Mouse (Mus musculus): ENCODE results near the gene Tspan18.

Tspan18 gene

DNA sequence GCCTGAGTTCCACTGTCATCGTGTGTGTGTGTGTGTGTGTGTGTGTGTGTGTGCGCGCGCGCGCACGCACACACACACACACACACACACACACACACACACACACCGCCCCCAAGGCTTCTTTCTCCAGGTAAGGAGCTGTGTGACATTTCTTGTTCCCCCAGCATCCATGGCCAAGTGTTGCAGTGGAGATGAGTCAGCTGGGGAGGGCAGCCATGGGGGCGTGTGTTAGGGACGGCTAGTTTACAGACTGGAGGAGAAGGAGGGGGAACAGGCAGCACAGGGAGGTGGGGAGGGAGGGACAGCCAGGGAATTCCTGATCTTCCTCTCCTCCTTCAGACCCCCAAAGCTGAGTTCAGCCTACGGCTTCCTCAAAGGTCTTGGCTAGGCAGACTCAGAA lies 151.4 kb downstream of the Tspan18 start:
- DNase-seq (ENCODE audit: low spot score) = no peak

DNA sequence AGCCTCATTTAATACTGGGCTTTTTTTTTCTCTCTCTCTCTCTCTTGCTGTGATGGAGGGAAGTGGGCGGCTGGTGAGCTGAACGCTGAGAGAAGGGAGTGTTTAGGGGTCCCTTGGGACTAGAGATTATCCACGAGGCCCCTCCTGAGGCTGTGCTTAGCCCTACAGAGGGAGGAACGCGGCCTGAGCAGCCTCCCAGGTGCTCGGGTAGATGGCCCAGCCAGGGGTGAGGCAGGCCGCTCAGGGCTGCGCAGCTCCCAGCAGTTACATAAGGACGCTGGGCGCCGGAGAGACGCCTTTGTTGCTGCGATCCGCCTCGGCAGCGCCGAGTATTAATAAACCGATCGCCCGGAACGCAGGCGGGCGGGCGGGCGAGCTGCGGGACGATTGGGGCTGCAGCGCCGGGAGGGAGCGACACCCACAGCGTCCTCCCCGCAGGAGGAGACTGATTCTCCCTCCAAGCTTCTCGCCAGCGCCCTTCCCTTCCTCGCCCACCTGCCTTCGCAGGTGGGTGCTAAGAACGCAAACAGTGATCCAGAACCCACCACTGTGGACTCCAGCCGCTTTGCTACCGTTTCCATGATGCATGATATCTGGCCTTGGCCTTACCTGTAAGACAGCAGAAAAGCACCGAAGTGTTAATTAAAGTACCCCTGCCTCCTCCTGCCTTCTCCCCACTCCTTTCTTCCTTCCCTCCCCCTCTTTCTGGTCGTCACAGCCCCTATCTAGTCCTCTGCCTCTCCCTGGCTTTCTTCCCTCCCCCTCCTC lies 154.0 kb downstream of the Tspan18 start:
- DNase-seq (ENCODE audit: low spot score) = no peak

DNA sequence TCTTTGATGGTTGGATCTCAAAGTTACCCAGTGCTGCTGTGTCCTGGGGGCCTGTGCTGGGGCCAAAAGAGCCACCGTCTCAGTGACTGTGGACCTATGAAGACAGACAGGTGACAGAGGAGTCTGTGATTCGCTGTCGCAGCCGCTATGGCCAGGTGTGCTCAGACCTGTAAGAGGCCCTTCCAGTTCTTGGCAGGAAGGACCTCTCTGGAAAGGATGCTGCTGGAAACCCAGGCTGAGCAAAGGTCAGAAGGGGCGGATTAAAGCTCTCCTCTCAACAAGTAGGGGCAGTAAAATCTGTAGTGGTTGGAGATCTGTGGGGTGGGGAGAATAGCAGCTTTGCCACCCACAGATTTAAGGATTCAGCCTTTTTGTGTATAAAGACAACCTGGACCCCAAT lies 154.7 kb downstream of the Tspan18 start:
- no peak for DNase-seq (ENCODE audit: low spot score)

DNA sequence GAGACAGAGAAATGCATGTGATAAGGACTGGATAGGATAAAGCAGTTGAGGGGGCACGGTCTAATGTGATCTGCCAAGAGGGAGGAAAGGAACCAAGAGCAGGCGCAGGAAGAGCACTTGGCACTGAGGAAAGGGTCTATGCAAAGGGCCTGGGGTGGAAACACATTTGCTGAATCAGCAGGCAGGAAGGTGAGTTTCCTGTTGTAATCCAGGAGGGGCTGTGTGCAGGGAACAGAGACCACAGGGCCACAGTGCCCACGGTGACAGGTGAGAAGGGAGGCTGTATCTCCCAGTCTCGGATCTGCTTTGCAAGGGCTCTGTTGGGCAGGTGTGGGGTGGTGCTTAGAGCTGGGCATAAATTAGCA lies 156.0 kb downstream of the Tspan18 start:
- DNase-seq (ENCODE audit: low spot score) = no peak

DNA sequence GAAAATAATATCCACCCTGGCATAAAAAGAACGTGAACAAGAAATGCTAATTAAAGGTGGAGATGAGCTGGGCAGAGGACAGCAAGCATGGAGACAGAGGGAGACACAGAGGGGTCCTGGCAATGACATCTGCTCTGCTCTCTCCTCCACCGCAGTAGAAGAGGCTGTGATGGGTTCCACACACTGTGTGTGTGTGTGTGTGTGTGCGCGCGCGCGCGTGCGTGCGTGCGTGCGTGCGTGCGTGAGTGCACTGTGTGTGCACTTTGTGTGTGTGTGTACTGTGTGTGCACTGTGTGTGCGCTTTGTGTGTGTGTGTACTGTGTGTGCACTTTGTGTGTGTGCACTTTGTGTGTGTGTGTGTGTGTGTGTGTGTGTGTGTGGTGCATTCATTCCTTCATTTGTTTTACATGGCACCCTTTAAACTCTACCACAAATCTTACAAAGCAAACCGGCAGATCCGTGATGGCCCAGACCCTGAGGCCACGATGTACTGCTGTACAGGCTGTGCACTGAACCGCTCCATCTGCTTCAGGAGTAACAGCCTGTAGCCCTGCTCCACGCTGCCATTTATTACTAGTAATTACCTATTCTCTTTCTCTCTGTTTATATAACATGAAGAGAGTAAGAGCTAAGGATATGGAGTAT lies 156.5 kb downstream of the Tspan18 start:
- no peak for DNase-seq (ENCODE audit: low spot score)

DNA sequence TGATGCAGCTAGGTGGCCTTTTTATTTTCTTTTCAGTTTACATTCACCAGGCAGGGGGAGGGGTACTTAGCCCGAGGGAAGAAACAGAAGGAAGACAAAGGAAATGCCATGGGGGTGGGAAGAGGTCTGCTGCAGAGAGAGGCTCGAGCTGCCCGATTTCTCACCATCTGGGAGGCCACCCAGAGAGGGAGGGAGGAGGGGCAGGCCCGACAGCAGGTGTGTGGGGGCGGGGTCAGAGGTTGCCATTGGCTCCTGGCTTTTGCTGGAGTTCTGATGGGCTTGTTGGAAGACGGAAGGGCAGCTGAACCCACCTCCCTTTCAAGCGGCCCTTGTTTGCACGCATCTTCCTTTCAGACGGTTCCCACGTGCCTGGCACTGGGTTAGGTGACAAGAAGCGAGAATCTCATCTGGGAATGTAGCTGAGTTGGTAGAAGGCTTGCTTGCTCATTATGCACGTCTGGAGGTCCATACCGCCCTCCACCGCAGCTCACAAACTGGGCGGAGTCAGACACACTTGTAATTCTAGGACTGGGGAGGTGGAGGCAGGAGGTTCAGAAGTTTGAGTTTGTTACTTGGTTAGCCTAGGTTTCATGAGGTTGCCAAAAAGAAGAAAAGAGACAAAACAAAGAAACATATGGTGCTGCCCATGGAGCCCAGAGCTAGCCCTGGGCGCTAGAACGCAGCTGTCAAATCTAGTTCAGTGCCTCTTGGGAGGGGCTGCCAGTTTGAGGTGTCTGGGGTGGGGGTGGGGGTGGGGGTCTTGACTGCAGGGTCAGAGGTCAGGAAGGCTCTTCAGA lies 157.2 kb downstream of the Tspan18 start:
- DNase-seq (ENCODE audit: low spot score) = peak; percentile 81

DNA sequence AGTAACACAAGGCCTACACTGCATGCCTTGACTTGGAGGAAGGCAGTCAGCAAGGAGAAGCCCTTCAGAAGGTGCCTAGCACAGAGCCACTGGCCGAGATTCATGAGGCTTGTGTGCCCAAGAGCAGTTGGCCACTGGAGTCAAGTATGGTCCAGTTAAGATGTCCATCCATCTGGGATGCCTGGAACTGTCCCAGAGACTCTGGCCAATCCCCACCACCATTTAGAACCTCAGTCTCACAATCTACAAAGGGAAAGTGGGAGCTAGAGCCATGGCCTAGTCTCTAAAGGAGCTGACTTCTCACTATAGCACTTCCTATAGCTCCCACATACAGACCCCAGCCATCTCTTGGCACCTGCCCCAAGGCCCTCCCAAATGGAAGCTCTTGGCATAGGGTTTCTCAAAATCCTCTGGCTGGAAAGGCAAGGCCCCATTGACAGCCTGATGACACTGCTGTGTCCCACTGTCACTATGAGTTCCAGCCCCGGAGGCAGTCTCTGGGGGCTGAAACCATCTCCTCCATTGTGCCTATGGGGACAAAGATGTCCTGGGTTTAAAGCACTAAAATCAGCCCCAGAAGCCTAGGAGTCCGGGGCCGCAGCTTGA lies 158.0 kb downstream of the Tspan18 start:
- no peak for DNase-seq (ENCODE audit: low spot score)

DNA sequence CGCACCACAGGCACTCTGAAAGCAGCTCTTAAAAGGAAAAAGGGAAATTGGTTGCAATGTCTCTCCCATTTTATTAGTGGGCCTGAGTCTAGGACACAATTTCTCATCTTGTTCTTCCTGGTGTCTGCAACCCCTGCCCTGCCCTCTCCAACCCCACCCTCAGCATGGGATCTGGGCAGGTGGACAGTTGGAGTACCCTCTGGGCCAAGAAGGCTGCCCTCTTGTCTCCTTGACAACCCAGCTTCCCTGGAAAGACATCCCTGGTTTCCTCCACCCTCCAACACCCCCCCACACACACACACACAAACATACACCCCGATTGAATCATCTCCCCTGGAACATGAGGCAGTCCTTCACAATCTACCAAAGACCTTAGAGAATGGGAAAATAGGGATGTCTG lies 158.6 kb downstream of the Tspan18 start:
- DNase-seq (ENCODE audit: low spot score) = no peak

DNA sequence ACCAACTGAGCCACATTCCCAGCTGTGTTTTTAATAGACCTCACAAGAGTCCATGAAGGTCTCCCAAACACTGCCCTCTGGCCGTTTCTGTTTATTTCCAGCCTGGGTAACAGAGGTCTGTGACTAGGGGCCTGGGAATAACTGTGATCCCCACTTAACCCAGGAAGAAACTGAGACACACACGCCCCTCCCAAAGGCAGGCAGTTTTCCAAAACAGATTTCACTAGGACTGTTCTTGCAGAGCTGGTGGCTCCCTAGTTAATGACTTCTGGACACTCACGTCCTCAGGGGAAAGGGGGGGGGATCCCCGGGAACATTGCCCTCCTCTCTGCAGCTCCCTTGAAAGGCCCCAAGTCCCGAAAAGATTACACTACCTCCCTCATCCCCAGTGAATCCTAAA lies 159.0 kb downstream of the Tspan18 start:
- no peak for DNase-seq (ENCODE audit: low spot score)

DNA sequence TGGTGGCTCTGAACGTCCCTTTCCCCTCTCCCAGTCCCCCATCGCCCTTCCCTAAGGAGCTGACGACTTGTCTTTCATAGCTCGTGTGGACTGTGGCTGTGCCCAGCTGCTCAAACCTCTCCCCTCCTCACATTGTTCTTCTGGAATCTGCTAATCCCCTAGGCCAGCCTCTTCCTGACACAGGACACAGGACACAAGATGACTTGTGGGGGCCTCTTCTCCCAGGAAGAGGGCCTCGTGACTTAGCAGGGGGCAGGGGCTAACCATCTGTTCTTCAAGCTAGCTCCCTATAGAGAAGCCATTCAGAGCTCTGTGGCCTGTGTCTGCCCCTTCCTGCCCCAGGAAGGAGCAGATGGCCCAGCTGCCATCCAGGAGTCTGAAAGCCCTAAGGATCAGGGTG lies 160.1 kb downstream of the Tspan18 start:
- DNase-seq (ENCODE audit: low spot score) = no peak

DNA sequence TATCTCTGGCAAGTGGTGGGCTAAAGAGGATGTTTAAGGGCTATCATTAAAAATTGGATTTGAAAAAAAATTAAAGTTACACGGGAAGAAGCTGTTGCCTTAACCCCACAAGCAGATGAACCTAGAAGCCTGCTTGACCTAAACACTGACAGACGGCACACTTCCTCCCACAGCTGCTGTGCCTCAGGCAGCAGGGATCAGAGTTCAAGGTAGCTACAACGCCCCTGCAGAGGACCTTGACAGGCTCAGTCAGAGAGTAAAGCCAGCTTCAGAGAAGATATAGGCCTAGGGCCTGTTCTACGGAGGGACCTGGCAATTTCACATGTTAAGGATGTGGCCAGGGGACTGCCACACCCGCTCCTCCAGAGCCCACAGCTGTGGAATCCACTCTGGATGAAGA lies 161.8 kb downstream of the Tspan18 start:
- DNase-seq (ENCODE audit: low spot score) = no peak

DNA sequence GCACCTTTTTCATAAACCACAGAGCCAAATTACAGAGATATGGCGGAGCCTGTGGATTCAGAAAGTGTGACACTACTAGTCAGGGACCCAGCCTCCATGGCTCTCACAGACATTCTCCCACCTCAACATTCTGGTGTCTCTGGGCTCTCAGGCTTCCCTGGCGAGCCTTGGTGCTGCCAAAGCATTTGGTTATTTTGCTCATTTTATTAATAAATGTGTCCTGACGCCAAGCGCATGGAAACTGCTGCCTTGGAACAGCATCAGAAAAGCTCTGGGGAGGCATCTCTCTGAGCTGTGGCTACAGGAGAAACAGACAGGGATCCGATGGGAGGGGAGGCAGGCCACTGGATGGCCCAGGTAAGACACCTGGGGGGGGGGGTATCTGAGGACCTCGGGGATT lies 162.4 kb downstream of the Tspan18 start:
- no peak for DNase-seq (ENCODE audit: low spot score)

DNA sequence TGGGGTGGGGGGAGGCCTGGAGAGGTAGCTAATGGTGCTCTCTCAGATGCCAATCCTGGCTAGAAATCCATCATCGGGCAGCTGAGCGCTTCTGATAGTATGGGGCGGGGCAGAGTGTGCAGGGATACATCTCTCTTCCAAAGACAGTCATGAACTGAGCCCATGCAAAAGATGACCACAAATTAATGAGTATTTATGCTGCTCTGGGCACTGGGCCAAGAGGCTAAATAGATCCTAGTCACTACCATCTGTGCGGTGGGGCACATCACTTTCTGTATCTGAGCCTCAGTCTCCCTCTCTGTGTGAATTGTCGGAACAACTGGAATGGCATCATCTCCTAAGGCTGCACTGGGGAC lies 163.5 kb downstream of the Tspan18 start:
- DNase-seq (ENCODE audit: low spot score) = no peak

DNA sequence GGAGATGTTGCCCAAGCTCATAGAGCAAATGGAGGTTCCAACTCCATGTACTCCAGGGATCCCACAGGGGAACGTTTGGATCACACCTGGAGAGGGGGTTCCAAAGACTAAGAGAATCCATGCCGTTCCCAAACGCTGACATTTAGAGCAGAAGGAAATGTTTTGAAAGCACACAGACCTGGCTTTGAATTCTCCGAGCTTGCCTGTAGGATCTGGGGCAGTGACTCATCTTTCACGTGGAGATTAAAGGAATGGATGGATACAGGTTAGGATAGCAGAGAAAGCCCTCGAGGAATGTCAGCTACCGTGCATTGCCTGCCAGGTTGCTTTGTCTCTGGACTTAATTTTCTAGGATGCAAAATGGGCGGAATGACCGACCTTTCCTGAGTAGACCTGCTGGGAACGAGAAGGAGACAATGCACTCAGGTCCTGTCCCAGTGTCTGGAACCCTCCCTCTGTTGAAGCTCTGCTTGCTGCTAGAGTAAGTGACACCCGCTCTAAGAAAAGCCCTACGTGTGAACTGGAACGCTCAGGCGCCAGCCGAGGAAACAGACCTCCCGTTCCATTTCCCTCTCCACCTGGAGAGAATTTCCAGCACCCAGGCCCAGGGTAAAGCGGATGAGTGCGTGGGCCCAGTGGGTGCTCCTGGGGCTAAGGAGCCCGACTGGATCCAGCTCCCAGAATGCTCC lies 164.0 kb downstream of the Tspan18 start:
- DNase-seq (ENCODE audit: low spot score) = no peak

DNA sequence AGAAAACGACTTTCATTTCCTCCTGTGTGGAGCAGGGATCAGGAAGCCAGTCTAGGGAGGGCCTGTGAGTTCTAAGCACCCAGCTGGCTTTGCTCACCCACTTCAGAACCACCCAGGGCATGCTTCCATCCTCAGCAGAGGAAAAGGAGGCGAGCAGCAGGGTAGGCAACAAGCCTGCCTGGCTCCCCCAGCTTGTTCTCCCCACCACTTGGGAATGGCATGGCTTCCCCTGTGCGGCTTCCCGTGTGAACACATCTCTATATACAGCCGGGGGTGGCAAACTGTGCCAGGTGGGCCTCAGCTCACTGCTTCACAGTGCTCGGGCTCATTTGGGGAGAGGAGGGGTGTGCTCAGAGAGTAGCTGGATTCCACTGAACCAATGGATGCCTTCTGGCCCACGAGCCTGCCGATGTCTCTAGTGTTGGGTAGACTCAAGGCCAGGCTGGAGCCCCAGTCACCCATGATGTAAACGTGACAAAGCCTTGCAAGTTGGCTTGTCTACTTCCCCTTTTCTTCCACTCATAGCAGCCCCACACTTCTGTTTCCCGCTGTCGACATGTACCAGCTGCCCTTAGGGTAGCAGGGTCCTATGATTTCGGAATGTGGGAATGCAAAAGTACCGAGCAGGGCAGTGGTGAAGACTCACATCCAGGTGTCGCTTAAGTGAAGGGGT lies 167.4 kb downstream of the Tspan18 start:
- DNase-seq (ENCODE audit: low spot score) = no peak

DNA sequence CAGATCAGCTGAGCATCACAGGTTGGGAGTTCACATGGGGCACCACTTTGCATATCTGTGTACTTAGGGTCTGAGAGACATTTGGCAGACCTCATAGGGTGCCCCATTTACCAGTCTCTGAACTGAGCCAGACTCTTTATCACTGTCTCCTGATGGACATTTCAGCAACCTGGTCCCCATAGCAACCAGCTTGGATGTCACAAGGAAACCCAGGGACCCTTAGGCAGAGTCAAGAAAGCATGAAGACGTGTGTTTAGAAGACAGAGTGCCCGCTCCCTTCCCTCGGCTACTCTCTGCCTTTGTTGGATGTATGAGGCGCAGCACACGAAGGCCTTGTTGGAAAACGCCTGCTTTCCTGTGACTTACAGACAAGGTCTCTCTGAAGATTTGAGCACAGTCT lies 168.0 kb downstream of the Tspan18 start:
- DNase-seq (ENCODE audit: low spot score) = no peak

DNA sequence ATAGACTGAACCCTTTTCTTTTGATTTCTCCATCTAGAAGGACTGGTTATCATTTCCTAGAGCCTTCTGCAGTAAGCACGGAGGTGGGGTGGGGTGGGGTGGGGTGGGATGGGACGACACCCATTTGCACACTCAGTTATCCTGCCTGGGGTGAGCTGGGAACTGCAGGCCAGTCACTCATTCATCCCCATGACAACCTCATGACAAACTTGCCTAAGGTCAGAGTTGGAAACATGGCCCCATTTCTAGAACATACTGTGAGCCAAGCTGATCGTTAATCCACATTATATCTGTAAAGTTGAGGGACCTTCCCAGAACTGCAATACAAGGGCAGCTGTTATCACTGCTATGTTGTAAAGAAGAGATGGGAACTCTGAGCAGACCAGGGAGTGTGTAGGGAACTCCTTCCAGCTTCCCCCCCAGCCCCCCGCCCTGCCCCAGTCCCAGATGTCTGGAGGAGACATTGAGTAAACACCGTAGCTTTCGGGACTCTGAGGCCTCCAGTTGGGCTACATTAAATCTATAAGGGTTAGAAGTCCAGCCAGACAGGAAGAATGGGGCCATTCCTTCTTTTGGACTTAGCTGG lies 170.5 kb downstream of the Tspan18 start:
- DNase-seq (ENCODE audit: low spot score) = no peak

DNA sequence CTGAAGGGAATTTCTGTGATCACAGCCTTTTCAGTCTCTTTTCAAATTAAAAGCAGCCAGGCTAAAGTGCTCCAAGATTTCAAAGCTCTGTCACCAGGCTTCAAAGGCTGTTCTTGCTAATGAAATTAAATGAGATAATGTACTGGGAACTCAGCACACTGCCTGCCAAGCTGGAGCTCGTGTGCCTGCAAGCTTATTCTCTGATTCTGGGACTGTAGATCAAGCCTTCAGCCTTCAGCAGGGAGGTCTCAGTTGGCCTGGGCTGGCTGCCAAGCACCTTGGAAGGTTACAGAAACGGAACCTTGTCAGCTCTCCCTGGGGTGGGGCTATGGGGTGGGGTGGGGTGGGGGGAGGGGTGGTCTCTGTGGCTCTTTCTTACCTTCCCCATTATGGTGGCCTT lies 171.0 kb downstream of the Tspan18 start:
- no peak for DNase-seq (ENCODE audit: low spot score)

DNA sequence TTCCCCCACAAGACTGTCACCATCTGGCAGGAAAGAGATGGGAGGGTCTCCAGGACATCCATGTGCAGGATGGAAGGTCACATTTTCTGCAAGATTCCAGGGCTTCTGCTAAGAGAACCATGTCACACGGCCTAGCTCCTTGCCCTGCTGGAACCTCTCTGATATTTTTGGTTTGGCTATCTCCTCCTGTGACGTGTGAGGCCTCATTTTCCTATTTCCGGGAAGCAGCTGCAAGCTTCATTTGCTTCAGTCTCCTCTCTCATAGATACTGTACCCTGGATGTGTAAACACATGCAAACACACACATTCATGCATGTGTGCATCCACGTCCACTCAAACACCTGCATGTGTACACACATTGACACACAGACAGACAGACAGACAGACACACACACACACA lies 171.5 kb downstream of the Tspan18 start:
- DNase-seq (ENCODE audit: low spot score) = no peak

DNA sequence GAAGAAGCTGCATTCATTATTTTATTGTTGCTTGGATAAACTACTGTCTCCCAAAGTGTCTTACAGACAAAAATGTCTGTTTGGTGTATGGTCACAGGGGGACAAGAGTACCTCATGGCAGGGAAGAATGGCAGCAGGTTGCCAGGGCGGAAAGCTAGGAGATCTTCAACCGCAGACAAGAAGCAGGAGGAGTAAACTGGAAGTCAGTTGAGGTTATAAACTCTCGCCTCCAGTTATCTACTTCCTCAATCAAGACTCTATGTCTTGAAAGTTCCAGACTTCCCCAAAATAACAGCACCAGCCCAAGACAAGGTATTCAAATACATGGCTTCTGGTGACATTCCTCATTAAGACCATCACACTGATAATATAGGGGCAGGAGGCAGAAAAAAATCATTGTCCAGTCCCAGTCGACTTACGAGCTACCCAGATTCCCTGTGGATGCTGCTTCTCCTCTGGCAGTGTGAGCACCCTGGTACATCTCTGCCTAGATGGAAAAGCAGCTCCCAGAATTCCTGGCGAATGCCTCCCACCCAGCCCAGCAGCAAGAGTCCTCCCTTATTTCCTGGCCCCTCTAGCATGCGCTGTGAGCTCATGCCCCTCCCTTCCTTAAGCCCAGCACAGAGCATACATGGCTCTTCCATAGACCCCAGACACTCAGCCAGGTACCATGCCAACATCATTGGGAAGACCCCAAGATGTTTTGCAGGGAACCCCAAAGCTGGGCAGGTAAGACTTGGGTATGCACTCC lies 172.2 kb downstream of the Tspan18 start:
- no peak for DNase-seq (ENCODE audit: low spot score)
